Mouse (Mus musculus) forebrain, embryonic 13.5 days (tissue): ENCODE data around the gene Heatr6. TPM values are rescaled to one million over a fixed set of nuclear protein-coding genes. Genes with fewer than 3 reads are reported as not detected.

ENCODE experiments used
- ATAC-seq: fragments of 200-750 bp; cut with Nextera tagmentation; 2 replicates; pipeline ENCODE4 v1.8.0; 2017
- H3K27ac ChIP-seq: fragments of 300-500 bp; sonication (generic); 2 replicates; pipeline ENCODE4 v1.5.1; 2015; ENCODE audit warnings: inconsistent platforms, mild to moderate bottlenecking, moderate library complexity
- H3K27me3 ChIP-seq: fragments of 300-500 bp; sonication (generic); 2 replicates; pipeline ENCODE4 v1.6.1; 2015; ENCODE audit warnings: mild to moderate bottlenecking, inconsistent platforms
- H3K36me3 ChIP-seq: fragments of 300-500 bp; sonication (generic); 2 replicates; pipeline ENCODE4 v1.6.1; 2015; ENCODE audit warnings: mild to moderate bottlenecking, inconsistent platforms; ENCODE audit not compliant: poor library complexity, severe bottlenecking
- H3K4me1 ChIP-seq: fragments of 300-500 bp; sonication (generic); 2 replicates; pipeline ENCODE4 v1.6.1; 2015; ENCODE audit warnings: inconsistent platforms
- H3K4me2 ChIP-seq: fragments of 300-500 bp; sonication (generic); 2 replicates; pipeline ENCODE4 v1.6.1; 2015; ENCODE audit warnings: inconsistent platforms, mild to moderate bottlenecking, moderate library complexity
- H3K4me3 ChIP-seq: fragments of 300-500 bp; sonication (generic); 2 replicates; pipeline ENCODE4 v1.5.1; 2015; ENCODE audit warnings: mild to moderate bottlenecking, inconsistent platforms
- H3K9ac ChIP-seq: fragments of 300-500 bp; sonication (generic); 2 replicates; pipeline ENCODE4 v1.6.1; 2015; ENCODE audit warnings: mild to moderate bottlenecking, inconsistent platforms
- H3K9me3 ChIP-seq: fragments of 300-500 bp; sonication (generic); replicated peaks from 2 replicates; pipeline ENCODE4 v1.6.1; 2016; ENCODE audit warnings: inconsistent platforms
- WGBS: fragments of 180-500 bp; shearing (Covaris S2); methylation state at CpG from one replicate; pipeline ENCODE4 v1.1.7; 2015; 5-methylcytosine and 5-hydroxymethylcytosine counted together
- polyA plus RNA-seq: library from polyadenylated mRNA; unstranded; fragments of >200 nt; fragmentation: Nextera tagmentation; extraction: Ambion mirVana; gene quantifications from 2 replicates; pipeline ENCODE4 v1.2.1, GENCODE M21; 2015

The Heatr6 gene
- polyA plus RNA-seq, 1 experiment from 2014 or later = 40.6 TPM

DNA sequence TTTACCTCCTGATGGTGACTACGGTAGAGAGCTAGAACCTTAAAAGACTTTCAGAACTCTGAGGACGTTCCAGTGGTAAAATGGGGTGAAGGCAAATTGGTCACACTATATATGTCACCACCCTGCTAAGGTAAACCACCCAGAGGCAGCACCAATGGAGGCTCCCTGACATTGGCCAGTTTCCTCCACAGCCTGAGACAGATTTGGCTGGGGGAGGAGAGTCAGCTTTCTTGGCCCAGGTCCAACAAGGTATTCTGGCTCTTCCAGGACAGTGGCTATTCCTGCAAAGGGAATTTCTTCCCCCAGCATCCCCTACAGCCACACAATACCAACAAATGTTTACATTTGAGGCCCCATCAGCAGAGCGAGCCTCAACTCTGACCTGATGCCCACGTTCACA is 64.5 kb downstream of the Heatr6 start:
- Histone ChIP-seq H3K4me2 (no peak overlapping the region), H3K36me3 (no peaks in the 10 kb centered on the region), H3K27ac (no peak overlapping the region), H3K9me3 (no peaks in the 10 kb centered on the region), H3K27me3 (no peaks in the 10 kb centered on the region), H3K4me3 (no peak overlapping the region), H3K9ac (no peak overlapping the region), H3K4me1 (0 out of 2 replicates have a peak, but pooled peaks cover 7% of the 10 kb centered on the region)
- whole genome bisulfite sequencing = 81% methylated on average over 4 of the region's 4 CpGs
- ATAC-seq = no peak

DNA sequence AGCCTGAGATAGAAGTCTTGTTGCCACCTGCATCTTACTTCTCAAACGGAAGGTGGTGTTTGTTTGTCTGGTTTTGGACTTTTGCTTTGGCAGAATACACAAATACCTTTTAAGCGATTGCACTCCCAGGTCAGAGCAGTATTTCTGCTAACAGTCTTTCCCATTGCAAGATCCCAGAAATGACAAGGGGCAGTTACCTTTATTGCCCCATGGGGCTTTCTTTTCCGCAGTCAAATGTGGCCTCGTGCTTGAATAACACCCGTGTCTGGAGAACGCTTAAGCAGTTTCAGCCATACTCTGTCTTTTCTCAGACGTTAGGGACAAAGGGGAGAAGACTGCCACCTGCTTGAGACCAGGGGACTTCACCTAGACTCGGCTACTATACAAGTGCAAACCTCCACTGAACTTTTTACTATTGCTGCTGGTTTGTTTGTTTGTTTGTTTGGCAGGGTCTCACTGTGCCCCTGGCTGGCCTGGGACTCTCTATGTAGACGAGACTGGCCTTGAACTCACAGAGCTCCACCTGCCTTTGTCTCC is 65.2 kb downstream of the Heatr6 start:
- Histone ChIP-seq H3K27me3 (no peaks in the 10 kb centered on the region), H3K4me3 (no peak overlapping the region), H3K4me1 (0 out of 2 replicates have a peak, but pooled peaks cover 7% of the 10 kb centered on the region), H3K4me2 (no peak overlapping the region), H3K9ac (no peak overlapping the region), H3K9me3 (no peaks in the 10 kb centered on the region), H3K36me3 (no peaks in the 10 kb centered on the region), H3K27ac (no peak overlapping the region)
- ATAC-seq = no peak
- WGBS = 69% methylated on average over 9 of the region's 9 CpGs

DNA sequence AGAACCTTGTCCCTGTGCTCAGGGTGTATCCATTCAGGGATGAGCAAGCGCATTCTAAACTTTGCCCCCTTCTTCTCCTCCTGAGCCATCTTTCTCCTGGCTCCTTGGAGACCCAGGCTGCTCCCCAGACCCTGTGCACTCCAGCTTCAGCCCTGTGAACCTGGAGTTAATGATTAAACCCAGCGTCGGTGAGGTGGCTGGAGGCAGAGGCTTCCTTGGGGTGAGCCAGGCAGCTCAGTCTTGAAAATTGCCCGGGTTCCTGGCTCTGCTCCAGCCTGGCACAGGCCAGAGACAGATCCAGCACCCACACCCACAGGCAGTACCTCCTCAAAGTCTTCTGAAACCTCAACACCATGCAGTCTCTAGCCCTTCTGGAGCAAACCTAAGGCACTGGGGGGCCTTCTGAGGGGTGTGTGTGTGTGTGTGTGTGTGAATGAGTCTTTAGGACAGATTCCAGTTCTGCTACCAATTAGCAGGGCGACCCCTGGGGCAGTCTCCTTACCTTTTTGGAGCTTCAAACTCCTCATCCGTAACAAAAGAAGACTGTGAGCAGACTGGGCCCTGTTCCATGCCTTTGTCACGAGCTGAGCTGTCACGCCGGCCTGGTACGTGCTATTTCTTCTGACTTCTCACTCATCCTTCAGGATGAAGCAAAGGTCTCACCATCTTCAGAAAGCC is 66.4 kb downstream of the Heatr6 start:
- no peaks in the 10 kb centered on the region for H3K36me3 ChIP-seq
- ATAC-seq = no peak
- H3K27me3 ChIP-seq = no peaks in the 10 kb centered on the region
- 45% methylated on average over 10 of the region's 10 CpGs for WGBS
- no peak overlapping the region for H3K4me2 ChIP-seq
- 0 out of 2 replicates have a peak, but pooled peaks cover 7% of the 10 kb centered on the region for H3K4me1 ChIP-seq
- H3K9ac ChIP-seq = no peak overlapping the region
- H3K27ac ChIP-seq = no peak overlapping the region
- no peak overlapping the region for H3K4me3 ChIP-seq
- no peaks in the 10 kb centered on the region for H3K9me3 ChIP-seq

DNA sequence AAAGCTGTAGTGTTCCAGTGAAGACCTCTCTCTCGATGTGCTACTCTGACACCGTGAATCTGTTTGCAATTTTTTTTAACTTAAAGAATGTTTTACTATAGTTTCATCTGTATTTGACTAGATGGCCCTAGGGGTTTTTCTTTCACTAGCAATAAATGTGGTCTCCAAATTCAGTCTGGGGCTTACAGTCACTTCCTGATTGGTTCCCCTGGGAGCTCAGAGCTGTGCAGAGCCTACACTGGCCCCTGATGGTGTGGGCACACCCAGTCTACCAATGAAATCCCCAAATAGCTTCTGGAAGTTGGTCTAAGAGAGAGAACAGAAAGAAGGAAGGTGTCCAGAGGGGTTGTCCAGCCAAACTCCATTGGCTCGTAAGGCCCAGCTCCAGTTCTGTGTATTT is 72.6 kb downstream of the Heatr6 start:
- no peak for ATAC-seq
- H3K4me2 ChIP-seq = no peak overlapping the region
- H3K4me1 ChIP-seq = no peaks in the 10 kb centered on the region
- no peaks in the 10 kb centered on the region for H3K36me3 ChIP-seq
- H3K27me3 ChIP-seq = no peaks in the 10 kb centered on the region; the same call in 1 of the 2 replicates
- H3K4me3 ChIP-seq = no peak overlapping the region
- no peak overlapping the region for H3K9ac ChIP-seq
- 92% methylated on average over 3 of the region's 3 CpGs for WGBS
- no peak overlapping the region for H3K27ac ChIP-seq
- H3K9me3 ChIP-seq = no peaks in the 10 kb centered on the region

DNA sequence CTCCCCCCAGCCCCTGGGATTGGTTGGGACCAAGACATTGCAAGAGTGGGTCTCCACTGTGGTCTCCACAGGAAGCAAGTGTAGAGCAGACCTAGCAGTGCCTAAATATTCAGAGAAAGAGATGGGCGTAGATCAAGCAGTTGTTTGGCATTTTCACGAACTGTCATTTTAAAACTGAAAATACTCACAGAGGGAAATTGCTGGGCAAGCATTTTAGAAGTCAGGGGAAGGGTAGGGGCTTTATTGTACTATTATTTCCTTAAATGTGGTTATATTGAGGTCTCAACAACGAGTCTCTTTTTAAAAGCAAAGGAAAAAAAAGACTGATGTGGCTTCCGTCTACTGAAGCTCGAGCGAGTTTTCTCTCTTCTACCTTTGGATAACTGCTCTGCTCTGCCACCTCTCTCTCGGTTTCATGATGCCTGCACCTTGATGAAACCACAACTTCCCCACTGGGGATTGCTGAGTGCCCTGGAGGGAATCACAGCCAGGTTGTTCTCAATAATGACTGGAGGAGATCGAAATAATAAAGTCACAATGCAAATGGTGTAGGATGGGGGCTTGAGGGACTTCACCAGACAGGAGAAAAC is 75.2 kb downstream of the Heatr6 start:
- no peak overlapping the region for H3K27ac ChIP-seq
- no peak for ATAC-seq
- H3K4me1 ChIP-seq = no peaks in the 10 kb centered on the region
- no peaks in the 10 kb centered on the region; the same call in 1 of the 2 replicates for H3K27me3 ChIP-seq
- no peak overlapping the region for H3K4me3 ChIP-seq
- H3K4me2 ChIP-seq = no peak overlapping the region
- H3K9me3 ChIP-seq = no peaks in the 10 kb centered on the region
- 83% methylated on average over 8 of the region's 8 CpGs for WGBS
- no peak overlapping the region for H3K9ac ChIP-seq
- H3K36me3 ChIP-seq = no peaks in the 10 kb centered on the region

DNA sequence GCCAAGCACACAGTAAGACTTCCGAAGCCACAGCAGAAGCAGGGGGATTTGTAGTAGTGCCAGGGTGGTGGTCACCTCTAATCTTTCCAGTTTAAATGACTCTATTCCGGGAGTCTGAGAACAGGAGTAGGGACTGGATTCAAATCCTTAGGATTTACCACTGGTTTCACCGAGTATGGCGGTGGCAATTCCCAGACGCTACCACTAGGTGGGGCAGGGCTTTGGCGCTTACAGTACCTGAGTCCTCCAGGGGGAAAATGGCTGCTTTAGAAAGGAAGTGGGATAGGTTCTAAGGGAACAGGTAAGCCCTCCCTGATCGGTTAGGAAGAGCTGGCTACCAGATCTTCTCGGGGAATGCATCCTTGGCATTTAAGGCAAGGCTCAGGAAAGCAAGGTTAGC is 78.9 kb downstream of the Heatr6 start:
- 47% methylated on average over 8 of the region's 8 CpGs for WGBS
- no peak overlapping the region for H3K27ac ChIP-seq
- ATAC-seq = no peak
- H3K4me3 ChIP-seq = no peak overlapping the region
- H3K4me2 ChIP-seq = no peak overlapping the region
- H3K27me3 ChIP-seq = no peaks in the 10 kb centered on the region; the same call in 1 of the 2 replicates
- no peaks in the 10 kb centered on the region for H3K36me3 ChIP-seq
- no peaks in the 10 kb centered on the region for H3K9me3 ChIP-seq
- H3K4me1 ChIP-seq = no peaks in the 10 kb centered on the region
- H3K9ac ChIP-seq = no peak overlapping the region

Other genes starting within 250 kb of the Heatr6 start
- gene Heatr9, start 231.5 kb upstream of the Heatr6 start, polyA plus RNA-seq = not detected in 2 replicates
- gene Ccl5, start 223.2 kb upstream of the Heatr6 start, polyA plus RNA-seq = not detected in 2 replicates
- 0.48 and 0.81 TPM in 2 replicates for gene Ccl9, start 175.1 kb upstream of the Heatr6 start, polyA plus RNA-seq
- 0.87 and 1.1 TPM in 2 replicates for gene Ccl6, start 160.6 kb upstream of the Heatr6 start, polyA plus RNA-seq
- not detected in 2 replicates for gene Rpl9-ps1, start 108.1 kb upstream of the Heatr6 start, polyA plus RNA-seq
- gene Ccl3, start 104.3 kb upstream of the Heatr6 start, polyA plus RNA-seq = 0.61 and 1.0 TPM in 2 replicates
- 0.36 TPM in 1 of 2 replicates, not detected in the other for gene Ccl4, start 91.1 kb upstream of the Heatr6 start, polyA plus RNA-seq
- gene Wfdc17, start 49.7 kb upstream of the Heatr6 start, polyA plus RNA-seq = not detected in 2 replicates
- gene Wfdc18, start 44.7 kb upstream of the Heatr6 start, polyA plus RNA-seq = not detected in 2 replicates
- not detected in 2 replicates for gene Wfdc21, start 6.8 kb upstream of the Heatr6 start, polyA plus RNA-seq
- not detected in 2 replicates for gene Hnf1b, start 96.4 kb downstream of the Heatr6 start, polyA plus RNA-seq
- gene Ddx52, start 188.4 kb downstream of the Heatr6 start, polyA plus RNA-seq = 37.4 and 41.9 TPM in 2 replicates
- 28.2 and 28.6 TPM in 2 replicates for gene Synrg, start 210.7 kb downstream of the Heatr6 start, polyA plus RNA-seq